Mouse (Mus musculus): ENCODE results near the gene Mid1.

DNA sequence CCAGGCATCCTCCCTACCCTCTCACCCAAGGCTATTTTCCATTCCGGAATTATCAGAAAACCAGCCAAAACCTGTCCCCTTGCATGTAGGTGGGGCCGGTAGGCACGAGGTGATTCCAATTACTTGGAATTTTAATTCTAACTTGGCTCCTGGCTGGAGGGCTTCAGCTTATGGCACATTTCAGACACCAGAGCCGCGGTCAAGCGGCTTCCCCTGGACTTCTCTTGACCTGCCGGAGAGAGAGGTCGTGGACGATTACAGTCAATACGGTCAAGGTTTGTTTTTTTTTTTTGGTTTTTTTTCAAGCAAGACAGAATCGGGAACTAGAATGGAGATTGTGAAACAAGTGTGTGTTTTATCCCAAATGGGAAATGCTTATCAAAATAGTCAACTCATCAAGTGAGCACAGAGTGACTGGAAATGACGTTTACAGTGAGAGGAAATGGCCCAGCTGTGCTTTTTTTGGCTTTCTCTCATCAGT lies 295.9 kb downstream of the Mid1 start:
- TF ChIP-seq CTCF (IDR thresholded peaks at IDR 0.05; ENCODE audit: extremely low read depth, insufficient read depth, low read length) (no peak), POLR2A (IDR thresholded peaks at IDR 0.05; ENCODE audit: extremely low read depth, insufficient read depth, low read length) (no peak)
